Mouse (Mus musculus): Measurements from ENCODE around the gene Hpd. TPM values are rescaled to one million over a fixed set of nuclear protein-coding genes. Genes with fewer than 3 reads are reported as not detected.

Hpd gene
- not detected for polyA plus RNA-seq (2017; shearing (Covaris generic))

GRCm38 (mm10) chr5:123182651-123183050 is at the start of gene Hpd:
TSS of gene Hpd (minus strand) at chr5:123182727.

GRCm38 (mm10) chr5:123169284-123169683 is 13.2 kb downstream of the Hpd start, which contains the start of gene Psmd9:
TSS of gene Psmd9 (plus strand) at chr5:123169413.

DNA sequence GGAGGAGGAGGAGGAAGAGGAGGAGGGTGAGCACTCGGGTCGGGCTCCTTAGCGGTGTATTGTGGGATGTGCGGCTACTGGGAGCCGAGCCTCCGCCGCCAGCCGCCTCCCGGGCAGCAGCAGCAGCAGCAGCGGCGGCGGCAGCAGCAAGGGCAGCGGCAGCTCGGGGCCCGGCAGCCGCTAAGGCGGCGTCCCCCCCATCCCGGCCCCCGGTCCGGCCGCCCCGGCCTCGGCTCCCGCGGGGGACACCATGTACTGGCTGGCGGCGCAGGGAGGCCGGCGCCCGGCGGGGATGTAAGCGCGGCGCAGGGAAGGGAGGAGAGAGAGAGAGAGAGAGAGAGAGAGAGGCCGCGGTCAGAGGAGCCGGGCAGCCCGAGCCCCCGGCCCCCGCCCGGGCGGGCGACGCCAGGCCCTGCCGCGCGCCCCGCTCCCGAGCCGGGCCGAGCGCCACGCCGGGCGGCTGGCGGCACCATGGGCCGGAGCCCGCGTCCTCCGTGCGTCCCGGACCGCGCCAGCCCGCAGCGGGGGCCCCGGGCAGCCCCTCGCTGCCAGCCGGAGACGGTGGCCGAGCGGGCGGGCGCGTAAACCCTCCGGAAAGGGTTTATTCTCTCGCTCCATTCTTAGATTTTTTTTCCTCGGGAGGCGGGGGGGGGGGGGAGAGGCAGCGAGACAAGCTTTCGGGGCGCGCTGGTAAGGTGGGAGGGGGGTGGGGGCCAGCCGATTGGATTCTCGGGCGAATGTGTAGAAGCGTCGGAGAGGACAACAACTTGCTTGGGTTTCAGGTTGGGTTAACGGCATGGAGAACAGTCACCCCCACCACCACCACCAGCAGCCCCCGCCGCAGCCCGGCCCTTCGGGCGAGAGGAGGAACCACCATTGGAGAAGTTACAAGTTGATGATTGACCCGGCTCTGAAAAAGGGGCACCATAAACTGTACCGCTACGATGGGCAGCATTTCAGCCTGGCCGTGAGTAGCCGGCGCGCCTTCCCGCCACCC is 40.1 kb downstream of the Hpd start, which contains the start of gene Setd1b:
Setd1b (plus strand) TSS at position 33 of the 997 bp plus-strand sequence.

DNA sequence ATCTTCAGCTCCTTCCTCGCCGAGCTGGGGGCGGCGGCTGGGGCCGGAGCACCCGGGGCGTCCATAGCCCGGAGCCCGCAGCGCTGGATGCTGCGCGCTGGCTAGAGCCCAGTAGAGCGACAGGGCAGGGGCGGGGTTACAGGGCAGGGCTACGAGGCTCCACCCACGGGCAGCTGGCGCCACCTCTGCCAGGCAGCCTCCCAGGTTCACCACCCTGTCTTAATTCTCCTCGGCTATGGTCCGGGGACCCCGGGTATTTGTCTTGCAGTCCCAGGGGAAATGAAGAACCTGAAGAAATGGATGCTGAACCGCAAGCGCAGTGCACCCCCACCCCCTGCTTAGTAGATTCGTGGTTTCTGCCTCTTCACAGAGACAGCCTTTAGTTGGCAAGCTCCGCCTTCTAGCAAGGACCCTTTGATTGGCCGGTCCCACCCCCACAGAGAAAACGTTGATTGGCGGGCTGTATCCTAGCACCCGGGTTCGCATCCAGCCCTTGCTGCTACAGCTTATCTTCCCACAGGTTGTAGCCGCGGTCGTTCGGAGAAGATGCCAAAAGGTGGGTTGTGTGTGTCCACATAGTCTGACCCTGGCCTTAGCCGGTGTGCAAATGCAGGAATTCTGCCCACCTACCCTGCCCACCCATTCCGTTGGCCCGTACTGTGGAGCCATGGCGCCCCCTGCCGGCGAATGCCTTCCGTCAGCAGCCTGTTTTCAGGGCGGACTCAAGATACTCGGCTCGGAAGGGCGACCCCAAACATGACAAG is 50.0 kb downstream of the Hpd start, which contains the start of gene Rhof:
Rhof (minus strand) TSS at position 385 of the 764 bp plus-strand sequence.

Other genes starting within 250 kb of the Hpd start
- gene Kdm2b, start 192.9 kb downstream of the Hpd start, polyA plus RNA-seq (2017; shearing (Covaris generic)) = 37.7 TPM
- 8.0 TPM for gene Orai1, start 167.7 kb downstream of the Hpd start, polyA plus RNA-seq (2017; shearing (Covaris generic))
- gene Morn3, start 135.7 kb downstream of the Hpd start, polyA plus RNA-seq (2017; shearing (Covaris generic)) = 3.8 TPM
- gene Tmem120b, start 114.3 kb downstream of the Hpd start, polyA plus RNA-seq (2017; shearing (Covaris generic)) = 4.0 TPM
- gene Rhof, start 50.0 kb downstream of the Hpd start, polyA plus RNA-seq (2017; shearing (Covaris generic)) = 216 TPM
- 3.1 TPM for gene Setd1b, start 40.5 kb downstream of the Hpd start, polyA plus RNA-seq (2017; shearing (Covaris generic))
- gene Psmd9, start 13.3 kb downstream of the Hpd start, polyA plus RNA-seq (2017; shearing (Covaris generic)) = 68.6 TPM
- gene Wdr66, start 69.4 kb upstream of the Hpd start, polyA plus RNA-seq (2017; shearing (Covaris generic)) = 3.5 TPM
- gene Bcl7a, start 161.1 kb upstream of the Hpd start, polyA plus RNA-seq (2017; shearing (Covaris generic)) = 9.4 TPM
- gene Mlxip, start 212.1 kb upstream of the Hpd start, polyA plus RNA-seq (2017; shearing (Covaris generic)) = 16.2 TPM

Measured in CD4-positive, CD25-positive, alpha-beta regulatory T cell, adult 9 weeks (primary cell).